Mouse (Mus musculus) thymus, postnatal 36 days (tissue): ENCODE measurements at regions not wholly inside any gene's neighbourhood (a gene's known extent, or its start where the extent isn't known, plus 50 kb on each side); places are given as distances from the start of the nearest gene placed in this dataset.

ENCODE experiments used
- DNase-seq, 2 experiments: peaks; one replicate each; pipeline ENCODE4 v3.0.0; 2022; ENCODE audit warnings: mixed read lengths in 2 of 2

DNA sequence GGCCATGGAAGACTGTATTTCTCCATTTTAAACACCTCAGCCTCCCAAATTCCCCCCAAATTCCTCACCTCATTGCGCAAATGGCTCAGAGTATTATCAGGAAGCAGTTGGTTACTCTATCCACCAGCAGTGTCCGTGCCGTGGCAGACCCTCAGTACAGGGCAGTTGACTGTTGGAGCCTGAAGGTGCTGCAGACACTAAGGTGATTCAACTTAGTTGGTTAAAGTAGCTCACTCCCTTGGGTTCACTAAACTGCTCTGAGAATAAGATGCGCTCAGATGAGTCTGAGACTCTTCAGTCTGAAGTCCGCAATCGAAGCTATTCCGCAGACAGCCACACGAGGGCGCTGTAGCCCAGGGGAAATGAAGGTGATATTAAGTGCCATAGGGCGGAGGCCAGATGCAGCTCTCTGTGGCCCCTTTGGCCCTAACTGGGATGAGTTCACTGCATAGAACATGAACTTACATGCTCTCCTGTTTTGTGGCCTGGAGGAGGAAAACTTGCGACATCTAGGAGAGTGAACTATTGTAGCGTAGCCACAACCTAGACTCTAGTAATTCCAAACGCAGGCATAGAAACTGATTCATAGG is 62.9 kb downstream of the Amer3 start:
- DNase-seq, result peak; percentile 30 to 44

DNA sequence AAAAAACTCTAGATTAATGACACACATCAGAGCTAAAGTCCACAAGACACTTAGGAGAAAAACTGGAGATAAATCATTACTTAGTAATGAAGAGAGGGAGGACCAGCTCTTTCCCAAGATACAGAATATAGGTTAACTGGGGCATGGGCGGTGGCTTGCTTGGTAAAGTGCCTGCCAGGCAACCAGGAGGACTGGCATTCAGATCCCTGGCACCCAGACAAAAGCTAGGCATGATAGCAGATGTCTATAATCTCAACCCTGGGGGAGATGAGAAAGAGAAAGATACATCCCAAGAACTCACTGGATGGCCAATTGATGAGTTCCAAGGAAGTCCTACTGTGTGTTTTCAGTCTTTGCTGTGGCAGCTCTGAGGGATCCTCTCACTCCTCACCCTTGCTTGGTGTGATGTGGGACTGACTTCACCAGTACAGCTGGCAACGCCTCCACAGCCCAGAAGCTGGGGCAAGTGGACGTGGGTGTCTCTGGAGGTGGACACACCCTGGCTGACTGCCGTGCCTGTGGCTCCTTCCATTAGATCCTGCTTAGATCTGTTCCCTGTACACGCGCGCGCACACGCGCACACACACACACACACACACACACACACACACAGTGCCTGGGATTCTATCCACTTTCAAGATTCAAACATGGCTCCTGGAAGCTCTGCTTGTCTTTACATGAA is 74.6 kb downstream of the Amer3 start:
- DNase-seq, result no peak

DNA sequence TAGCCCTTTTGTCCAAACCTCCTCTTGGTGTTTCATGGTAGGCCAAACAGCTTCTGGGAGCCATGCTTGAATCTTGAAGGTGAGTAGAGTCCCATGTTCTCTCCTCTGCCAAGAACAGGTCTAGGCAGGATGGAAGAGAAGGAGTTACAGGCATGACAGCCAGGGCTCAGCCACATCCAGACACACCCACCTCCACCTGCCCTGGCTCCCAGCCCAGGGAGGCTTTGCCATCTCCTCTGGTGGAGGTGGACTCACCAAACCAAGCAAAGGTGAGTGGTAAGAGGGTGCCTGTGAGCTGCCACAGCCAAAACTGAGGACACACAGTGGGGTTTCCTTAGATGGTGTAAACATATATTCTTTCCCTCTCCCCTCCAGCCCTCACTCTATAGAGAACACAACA is 78.0 kb downstream of the Amer3 start:
- no peak for DNase-seq

DNA sequence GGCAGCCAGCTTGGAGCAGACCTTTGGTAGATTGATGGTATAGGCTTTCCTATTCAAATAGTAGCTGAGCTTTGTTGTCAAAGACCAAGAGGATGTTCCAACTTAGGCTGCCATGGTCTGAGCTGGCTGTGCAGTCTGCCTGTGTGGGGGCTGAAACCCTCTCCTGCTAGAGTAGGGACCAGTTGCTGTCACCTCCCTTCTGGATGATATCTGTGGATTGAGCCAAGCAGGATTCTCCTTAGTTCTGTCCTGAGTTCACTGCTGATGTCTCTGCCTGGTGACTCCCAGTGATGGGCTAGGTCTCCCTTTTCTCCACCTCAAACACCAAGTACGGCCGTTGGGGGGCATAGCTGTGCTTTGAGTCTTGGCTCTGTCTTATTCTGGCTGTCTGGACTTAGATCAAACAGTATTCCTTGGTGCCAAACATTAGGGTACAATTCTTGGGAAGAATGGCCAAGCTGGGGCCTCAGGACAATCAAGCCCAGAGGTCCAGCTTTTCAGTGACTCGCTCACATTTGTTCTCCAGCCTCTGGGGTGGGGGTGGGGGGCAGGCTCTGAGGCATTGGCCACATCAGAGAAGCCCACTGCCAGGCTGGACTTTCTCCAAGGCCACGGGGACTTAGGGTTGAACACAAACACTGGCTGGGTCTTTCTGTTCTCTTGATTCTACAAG is 84.6 kb downstream of the Amer3 start:
- no peak for DNase-seq

DNA sequence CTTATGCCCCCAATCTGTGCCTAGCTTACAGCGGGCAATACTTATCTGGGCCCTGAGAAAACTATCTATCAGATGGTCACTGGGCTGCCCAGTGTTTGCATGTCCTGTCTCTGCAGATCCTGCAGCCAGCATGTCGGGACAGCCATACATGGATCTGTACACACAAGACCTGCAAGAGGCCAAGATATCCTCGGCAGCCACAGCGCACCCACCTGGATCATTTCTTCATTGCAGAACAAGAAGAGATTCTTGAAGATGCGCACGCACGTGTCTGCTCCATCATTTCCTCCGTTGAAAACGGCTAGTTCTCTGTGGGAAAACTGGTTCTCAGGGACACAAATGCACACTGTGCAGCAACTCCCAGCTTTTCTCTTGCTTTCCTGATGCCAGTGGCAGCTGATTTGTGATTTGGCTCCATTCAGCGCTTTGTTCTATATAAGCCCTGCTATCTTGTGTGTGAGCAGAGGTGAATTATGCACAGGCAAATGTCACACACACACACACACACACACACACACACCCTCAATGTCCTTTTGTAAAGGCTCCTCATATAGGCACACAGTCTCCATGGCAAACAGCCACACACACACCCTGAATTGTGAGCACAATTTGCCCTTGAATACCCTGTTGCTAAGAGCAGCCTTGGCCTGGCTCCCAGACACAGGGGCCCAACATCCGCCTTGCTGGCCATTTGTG is 85.5 kb downstream of the Amer3 start:
- DNase-seq, result no peak

DNA sequence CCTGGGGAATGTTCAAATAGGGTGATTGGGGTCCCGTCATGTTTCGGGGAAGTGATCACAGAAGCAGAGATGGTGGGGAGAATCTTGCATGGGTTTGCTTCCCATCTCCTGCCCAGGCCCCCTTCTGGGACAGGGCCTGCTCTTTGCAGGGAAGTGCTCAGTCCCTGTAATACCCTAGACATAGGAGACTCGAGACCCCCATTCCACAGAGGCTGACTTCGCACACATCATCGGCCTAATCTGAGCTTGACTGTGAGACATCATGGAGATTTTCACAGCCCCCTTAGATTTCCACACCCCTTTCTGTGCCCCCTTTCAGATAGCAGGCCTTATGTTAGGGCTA is 86.0 kb downstream of the Amer3 start:
- no peak for DNase-seq

DNA sequence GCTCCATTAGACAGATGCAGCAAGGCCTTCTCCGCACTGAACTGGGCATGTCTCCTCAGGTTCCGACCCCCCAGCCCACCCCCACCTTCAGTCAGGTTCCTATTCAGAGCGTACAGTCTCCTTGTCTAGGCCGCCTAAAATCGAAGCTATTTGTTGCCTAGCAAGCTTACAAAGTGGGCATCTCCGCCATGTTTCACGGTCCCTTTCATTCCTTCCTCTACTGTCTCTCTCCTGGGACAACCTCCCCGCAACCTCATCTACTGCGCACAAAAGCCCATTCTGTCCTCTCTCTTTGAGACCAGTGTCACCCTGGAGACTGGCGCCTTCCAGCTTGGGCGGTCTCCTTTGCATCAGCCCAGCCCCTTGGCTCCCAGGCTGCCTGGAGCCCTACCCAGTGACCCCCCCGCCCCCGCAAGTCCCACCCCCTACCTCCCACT is 86.8 kb downstream of the Amer3 start:
- DNase-seq, result no peak

DNA sequence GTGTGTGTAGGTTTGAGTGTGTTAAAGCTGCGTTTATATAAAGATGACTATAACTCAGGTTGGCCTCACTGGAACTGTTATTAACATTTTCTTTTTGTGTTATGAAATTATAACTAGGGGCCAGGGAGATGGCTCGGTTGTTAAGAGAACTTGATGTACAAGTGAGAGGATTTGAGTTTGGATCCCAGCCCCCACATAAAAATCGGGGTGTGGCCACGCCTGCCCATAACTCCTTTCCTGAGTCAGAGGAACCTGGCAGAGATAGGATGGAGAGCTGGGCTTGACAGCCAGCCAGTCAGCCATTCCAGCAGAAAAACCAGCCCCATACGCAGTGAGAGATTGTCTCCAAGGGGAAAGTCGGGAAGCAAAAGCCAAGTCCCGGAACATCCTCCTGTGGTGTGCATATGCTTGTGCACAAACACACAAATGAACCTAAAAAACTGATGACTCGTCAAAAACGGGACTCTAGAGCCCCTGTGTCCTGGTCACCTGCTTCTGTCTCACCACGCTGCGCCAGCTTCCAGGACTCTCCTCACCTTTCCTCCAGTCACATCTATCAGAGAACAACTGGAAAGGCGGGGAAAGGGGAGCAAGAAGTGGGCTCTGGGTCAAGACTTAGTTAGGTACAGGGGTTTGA is 97.8 kb downstream of the Amer3 start:
- no peak for DNase-seq

DNA sequence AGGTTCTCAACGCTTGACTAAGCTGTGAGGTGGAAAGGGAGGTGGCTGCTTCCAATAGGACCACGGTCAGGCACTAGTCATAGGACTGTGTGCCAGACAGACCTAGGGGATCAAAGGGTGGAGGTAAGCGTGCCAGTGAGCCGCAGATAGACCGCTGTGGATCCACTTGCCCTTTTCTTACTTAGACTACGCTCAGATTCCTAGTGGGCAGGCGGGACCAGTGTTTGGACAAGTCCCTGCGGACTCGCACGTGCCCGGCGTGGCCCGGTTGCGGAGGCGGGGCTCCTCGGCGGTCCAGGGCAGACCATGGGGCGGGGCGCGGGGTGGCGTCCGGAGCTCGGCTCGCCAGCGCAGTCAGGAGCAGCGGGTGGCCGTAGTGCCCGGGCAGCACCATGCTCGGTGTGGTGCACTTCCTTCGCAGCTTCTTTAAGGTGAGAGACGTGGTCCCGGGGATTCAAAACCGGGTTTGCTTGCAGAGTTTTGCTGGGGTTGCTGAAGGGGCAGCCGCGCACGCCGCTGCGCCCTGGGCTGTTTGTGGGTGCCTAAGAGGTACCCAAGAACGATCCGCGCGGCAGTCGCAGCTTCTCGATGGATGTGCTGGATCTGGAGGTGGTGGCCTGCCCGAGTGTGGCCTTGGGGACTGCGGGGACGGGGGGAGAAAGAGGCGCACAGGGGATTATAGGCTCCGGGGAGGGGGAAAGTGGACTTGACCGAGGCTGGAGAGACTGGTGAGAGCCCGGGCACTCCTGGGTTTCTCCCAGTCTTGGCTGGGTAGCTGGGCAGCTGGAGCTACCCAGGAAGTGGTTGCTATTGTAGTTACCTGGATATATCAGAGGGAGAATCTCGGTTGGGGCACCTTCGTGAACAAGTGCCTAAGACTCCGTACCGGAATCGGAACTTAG is 98.6 kb downstream of the Amer3 start:
- DNase-seq, result no peak

DNA sequence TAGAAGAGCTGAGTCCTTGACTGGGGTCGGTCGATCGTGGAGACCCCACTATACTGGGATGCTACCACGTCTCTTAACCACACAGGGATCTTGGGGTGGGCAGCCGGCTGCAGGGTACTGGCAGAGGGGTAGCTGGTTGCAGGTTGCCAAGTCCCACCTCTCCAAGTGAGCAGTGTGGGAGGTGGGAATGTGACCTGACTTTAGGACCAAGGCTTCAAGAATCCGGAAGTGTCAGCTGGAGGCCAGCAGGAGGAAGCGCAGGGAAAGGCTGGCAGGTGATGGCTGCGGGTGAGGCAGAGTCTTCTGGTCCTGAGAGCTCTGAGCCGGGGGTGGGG is 99.2 kb downstream of the Amer3 start:
- DNase-seq, result no peak

DNA sequence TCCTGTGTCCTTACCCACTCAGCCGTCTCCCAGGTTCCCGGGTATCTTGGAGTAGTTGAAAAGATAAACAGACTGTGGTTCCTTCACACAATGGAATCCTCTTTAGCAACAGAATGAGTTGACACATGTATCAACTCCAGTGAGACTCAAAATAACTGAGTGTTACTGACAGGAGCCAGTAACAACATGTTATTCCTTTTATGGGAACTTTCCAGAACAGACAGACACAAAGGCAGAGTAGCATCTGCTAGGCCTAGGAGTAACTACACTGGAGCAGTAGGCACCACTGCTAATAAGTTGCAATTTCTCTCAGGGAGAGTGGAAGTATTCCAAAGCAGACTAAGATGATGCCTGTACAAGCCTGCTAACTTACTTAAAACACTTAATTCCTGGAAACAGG is 107.1 kb downstream of the Amer3 start:
- DNase-seq, result no peak

DNA sequence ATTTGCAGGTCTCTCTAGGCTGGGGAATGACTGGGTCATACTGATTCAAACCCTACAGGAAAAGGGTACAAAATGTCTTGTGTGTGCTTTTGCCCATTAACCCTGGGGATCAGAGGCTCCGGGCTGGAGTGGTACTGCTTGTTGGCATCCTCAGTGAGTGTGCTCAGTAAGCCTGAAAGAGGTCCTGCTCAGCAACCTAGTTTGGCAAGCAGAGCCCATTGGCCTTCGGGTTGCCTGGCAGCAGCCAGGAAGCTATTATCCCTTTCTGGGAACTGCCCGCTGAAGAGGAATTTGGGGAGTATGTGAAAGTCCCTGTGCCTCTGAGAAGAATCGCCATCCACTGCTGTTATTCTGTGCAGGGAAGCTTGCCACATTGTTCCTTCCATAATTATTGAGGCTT is 117.1 kb downstream of the Amer3 start:
- DNase-seq, result no peak

DNA sequence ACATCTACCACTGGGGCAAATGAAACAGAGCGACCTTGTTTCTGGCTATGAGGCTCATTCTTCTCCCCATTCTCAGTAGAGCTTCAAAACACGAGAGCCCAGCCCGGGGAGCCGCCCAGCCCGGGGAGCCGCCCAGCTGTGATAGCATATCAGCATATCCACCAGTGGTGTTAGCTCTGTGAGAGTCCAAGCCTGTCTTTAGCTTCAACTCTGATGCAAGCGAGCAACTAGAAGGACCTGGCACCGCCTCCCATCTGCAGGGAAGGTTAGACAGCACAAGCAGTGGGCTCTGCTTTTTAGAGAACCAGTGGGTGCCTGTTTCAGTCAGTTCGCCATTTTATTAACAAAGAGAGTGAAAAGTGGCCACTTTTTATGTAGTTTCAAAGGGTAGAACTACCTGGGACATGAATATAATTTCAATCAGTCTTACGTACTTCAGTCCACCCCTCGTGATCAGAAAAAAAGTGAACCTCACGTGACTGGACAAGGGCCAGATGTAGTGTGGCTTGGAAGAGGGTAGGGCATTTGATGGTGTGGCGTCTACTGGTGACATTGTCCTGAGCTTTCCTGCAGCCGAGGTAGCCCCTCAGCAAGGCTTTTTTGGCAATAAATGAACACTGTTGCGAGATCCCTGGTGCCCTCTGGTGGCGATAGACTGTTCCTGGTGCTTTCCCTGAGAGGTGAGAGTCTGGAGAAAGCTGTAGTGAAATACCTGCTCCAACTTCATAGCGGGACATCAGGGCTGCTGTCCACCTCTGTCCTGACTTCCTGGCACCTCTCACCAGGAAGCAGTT is 121.0 kb downstream of the Amer3 start:
- peak; percentile 17 to 26 for DNase-seq

DNA sequence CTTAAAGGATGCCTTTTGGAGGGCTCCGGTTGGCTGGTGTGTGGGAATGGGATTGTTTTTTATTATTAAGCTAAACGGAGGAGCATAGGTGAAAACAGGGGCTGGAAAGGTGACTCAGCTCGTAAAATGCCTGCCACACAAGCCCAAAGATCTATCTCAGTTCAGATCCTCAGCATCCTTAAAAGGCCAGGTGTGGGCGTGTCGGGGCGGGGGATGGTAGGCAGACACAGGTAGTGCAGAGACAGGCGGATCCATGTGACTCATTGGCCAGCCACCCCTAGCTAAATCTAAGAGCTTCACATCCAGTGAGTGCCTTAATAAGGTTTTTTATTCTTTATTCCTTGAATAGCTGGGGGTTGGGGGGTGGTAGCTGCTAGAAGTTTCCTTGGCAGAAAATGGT is 122.0 kb downstream of the Amer3 start:
- DNase-seq, result no peak

DNA sequence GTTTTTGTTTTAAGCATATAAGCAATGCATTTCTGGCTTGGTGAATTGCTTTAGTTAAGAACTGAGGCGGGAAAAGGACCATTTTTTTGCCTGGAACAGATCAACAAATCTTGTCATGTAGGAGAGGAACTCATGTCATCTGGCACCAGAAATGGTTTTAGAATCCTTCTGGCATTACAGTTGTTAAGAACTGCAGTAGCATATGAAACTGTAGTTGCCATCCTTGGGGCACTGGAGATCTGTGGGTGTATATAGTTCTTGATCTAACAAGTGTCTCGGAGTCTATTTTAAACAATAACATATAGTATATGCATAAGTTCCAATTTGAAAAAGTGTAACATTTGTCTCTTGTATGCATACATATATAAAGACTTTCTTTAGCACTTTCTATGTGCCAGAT is 129.6 kb downstream of the Amer3 start:
- DNase-seq, result no peak

DNA sequence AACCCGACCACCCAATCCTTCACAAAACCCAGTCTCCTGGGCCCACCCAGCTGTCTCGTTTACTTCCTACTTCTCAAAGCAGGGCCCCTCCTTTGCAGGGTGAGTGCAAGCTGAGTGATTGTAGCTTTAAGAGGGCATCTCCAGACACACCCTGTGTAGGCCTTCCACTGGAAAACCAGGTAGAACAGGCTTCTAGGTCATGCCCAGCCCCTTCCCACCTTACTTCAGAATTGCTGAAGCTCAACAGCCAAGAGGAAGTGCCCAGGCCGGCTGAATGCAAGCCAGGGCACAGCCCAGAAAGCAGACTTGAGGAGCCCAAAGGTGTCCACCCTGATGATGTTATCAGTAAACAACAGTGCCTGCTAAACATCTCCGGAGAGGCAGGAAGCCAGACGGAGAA is 120.2 kb downstream of the Fam168b start:
- DNase-seq, result no peak

DNA sequence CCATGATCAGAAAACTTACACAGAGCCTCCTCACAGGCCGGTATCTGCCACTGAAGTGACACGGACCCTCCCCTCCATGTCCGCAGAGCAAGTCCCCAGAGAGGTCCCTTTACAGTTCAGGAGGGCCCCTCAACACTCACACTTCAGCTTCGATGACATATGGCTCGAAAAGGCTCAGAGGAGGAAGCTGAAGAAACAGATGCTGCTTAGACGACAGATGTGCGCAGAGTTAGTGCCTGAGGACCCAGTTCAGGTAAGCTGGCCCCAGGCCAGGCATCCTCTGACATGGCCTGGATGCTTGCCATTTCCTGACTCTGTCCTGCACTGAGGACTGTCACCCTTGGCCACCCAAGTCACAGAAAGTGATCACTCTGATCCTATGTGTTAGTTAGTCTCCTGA is 110.7 kb downstream of the Fam168b start:
- DNase-seq, result no peak

DNA sequence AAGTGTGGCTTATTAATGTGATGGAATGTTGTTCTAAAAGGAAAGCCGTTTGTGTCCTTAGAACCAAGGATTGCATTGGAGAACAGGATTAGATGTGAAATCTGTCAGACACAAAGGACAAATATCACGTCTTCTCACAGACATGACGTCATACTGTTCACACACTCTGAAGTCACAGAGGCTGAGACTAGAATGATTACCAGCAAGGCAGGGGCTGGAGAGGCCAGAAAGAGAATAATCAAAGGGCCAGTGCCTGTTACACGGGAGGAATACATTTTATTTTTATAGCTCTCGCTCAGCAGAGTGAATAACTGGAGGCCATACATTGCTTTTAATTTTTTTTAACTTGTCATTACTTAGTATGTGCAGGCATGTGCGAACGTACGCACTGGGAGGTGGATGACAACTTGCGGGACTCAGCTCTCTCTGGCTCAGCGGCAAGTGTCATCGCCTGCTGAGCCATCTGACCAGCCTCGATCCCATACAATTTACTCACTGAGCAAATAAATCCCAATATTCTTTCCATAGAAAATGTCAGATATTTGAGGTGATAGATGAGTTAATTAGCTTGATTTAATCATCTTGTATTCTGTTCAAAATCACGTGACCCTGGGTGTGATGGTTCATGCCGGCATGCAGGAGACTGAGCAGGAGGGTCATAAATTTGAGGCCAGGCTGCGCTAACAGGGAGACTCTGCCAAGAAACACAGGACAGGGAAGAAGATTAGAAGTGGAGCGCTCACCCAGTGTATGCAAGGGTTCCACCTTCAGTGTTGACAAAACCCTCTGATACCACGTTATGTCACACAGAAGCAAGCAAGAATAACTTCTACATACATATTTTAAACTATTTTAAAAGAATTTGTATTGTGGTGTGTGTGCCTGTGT is 109.6 kb downstream of the Fam168b start:
- DNase-seq, result no peak

DNA sequence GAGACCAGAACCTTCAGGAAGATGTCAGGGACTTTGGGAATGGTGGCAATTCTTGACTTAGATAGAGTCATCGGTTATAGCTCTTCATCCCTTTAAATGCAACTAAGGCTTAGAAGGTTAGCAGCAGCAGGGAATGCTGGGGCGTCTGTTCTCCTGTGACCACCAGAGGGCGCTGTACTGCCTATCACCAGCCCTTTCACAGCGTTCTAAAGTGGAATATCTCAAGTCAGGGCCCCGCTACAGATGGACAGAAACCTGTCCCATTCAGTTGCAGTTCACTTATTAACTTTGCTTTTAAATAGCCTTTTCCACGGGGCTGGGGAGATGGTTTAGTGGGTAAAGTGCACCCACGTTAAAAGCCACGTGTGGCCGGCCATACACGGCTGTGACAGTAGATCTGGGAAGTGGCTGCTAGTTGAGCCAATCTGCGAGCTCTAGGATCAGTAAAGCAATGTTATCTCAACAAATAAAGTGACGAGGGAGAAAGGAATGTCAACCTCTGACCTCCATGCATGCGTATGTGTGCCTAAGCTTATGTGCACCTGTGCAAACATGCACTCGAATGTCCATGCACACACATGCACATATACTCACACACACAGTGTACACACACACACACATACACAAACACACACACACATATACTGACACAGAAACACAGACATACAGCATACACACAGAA is 104.3 kb downstream of the Fam168b start:
- DNase-seq, result peak; percentile 46 to 57

DNA sequence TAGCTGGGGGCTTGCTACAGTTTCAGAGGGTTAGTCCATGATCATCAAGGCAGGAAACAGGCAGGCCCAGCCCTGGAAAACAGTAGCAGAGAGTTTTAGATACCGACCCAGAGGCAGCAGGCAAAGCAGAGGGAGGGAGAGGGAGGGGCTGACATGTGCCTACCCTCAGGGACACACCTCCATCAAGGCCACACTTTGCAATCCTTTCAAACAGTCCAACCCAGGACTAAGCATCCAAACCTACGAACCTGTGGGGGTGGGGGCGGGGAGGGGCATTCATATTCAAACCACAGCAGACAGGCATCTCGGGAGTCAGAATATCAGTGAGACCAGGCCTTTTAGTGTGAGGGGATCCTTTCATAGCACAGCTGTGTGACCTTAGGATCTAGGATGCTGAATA is 103.2 kb downstream of the Fam168b start:
- DNase-seq, result no peak
